Mouse (Mus musculus): ENCODE measurements around the gene Os9. TPM values are rescaled to one million over a fixed set of nuclear protein-coding genes. Genes with fewer than 3 reads are reported as not detected.

Os9 gene
- total RNA-seq, 2 experiments from 2014 or later, result 100 to 102 TPM

DNA sequence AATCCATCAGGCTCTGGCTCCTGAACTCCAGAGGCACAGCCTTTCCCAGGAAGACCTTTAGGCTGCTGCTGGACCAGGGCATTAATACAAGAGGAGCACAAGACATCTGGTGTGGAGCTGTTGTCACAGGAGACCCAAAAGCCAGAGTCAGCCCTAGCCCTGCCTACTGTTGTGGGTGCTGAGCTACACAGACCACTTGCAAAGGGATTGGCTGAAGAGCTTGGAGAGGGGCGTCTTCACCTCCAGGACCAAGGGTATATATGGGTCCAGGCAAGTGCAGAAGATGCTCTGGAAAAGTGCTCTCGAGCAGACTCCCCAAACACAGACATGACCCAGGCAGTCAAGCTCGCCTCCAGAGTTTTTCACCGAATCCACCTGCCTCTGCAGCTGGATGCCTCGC is 73.0 kb downstream of the Os9 start, which contains the start of gene Cyp27b1:
Gene Cyp27b1, plus strand, starts transcription at position 297 of the 400 bp plus-strand sequence.
- no peak within 1 kb of the TSS for H3K27ac ChIP-seq

More for the DNA sequence above, 73.0 kb downstream of the Os9 start, which contains the start of gene Cyp27b1:
- no peak for DNase-seq (ENCODE audit: low spot score in 2 of 2)
- no peak within 1 kb of the TSS for H3K4me3 ChIP-seq
- no peak for TF ChIP-seq CTCF (conservative IDR thresholded peaks at IDR 0.05)

Other genes with a start within 250 kb of the Os9 start
- gene Atp23, start 219.8 kb downstream of the Os9 start, total RNA-seq (2021), result 1 to 10 TPM; 9.0 to 10.0 TPM
- gene Ctdsp2, start 142.4 kb downstream of the Os9 start, total RNA-seq (2021), result 100 to 1,000 TPM; 106 to 116 TPM
- under 1 TPM; 0.32 to 0.87 TPM for gene Avil, start 120.4 kb downstream of the Os9 start, total RNA-seq (2021)
- gene Tsfm, start 90.3 kb downstream of the Os9 start, total RNA-seq (2021), result 10 to 100 TPM; 29.7 to 30.1 TPM
- 10 to 100 TPM; 12.7 to 14.0 TPM for gene Mettl1, start 79.7 kb downstream of the Os9 start, total RNA-seq (2021)
- under 1 TPM; 0.12 to 0.20 TPM for gene Eef1akmt3, start 79.6 kb downstream of the Os9 start, total RNA-seq (2021)
- 1 to 10 TPM; 1.0 to 1.1 TPM for gene Cyp27b1, start 72.9 kb downstream of the Os9 start, total RNA-seq (2021)
- gene March9, start 60.9 kb downstream of the Os9 start, total RNA-seq (2021), result 10 to 100 TPM; 19.8 TPM
- gene Cdk4, start 57.6 kb downstream of the Os9 start, total RNA-seq (2021), result 10 to 100 TPM; 84.6 to 94.8 TPM
- 10 to 100 TPM; 57.2 to 62.1 TPM for gene Tspan31, start 50.9 kb downstream of the Os9 start, total RNA-seq (2021)
- gene Agap2, start 45.8 kb downstream of the Os9 start, total RNA-seq (2021), result 100 to 1,000 TPM; 820 to 844 TPM
- 100 to 1,000 TPM; 116 to 123 TPM for gene B4galnt1, start 44.1 kb upstream of the Os9 start, total RNA-seq (2021)
- 10 to 100 TPM; 21.9 to 25.4 TPM for gene Slc26a10, start 59.5 kb upstream of the Os9 start, total RNA-seq (2021)
- gene Arhgef25, start 69.0 kb upstream of the Os9 start, total RNA-seq (2021), result 100 to 1,000 TPM; 395 to 408 TPM
- 100 to 1,000 TPM; 227 to 255 TPM for gene Dtx3, start 74.6 kb upstream of the Os9 start, total RNA-seq (2021)
- gene Pip4k2c, start 90.5 kb upstream of the Os9 start, total RNA-seq (2021), result 10 to 100 TPM; 98.0 to 98.6 TPM
- gene Kif5a, start 142.2 kb upstream of the Os9 start, total RNA-seq (2021), result 100 to 1,000 TPM; 715 to 773 TPM
- 100 to 1,000 TPM; 259 to 272 TPM for gene Dctn2, start 145.2 kb upstream of the Os9 start, total RNA-seq (2021)
- 10 to 100 TPM; 54.3 to 60.6 TPM for gene Mbd6, start 167.9 kb upstream of the Os9 start, total RNA-seq (2021)
- gene Mars, start 190.7 kb upstream of the Os9 start, total RNA-seq (2021), result 10 to 100 TPM; 55.6 to 60.0 TPM
- under 1 TPM; 0.56 to 0.79 TPM for gene Arhgap9, start 200.8 kb upstream of the Os9 start, total RNA-seq (2021)
- 1 to 10 TPM; 2.5 to 3.1 TPM for gene Gli1, start 220.8 kb upstream of the Os9 start, total RNA-seq (2021)
- gene Inhbe, start 233.3 kb upstream of the Os9 start, total RNA-seq (2021), result not detected
- not detected for gene Inhbc, start 249.3 kb upstream of the Os9 start, total RNA-seq (2021)

All from layer of hippocampus, adult 2 months (tissue).